Mouse (Mus musculus) heart, adult 9 months (tissue): ENCODE measurements around the gene Tgfbrap1.

ENCODE experiments used
- DNase-seq, 2 experiments: peaks; one replicate each; pipeline ENCODE4 v3.0.0; 2022; ENCODE audit warnings: low spot score in 2 of 2

Tgfbrap1 gene

GRCm38 (mm10) chr1:43112882-43113281 lies 14.4 kb upstream of the Tgfbrap1 start:
- DNase-seq: peak in 1 of 2 experiments; percentile 51

- DNase-seq: no peak
Measured at GRCm38 (mm10) chr1:43110556-43110955, 12.1 kb upstream of the Tgfbrap1 start.

GRCm38 (mm10) chr1:43108729-43109128 lies 10.3 kb upstream of the Tgfbrap1 start:
- no peak for DNase-seq

- DNase-seq: no peak
Measured at GRCm38 (mm10) chr1:43094206-43094605, 4.2 kb downstream of the Tgfbrap1 start.

GRCm38 (mm10) chr1:43092056-43093015 lies 6.1 kb downstream of the Tgfbrap1 start:
- DNase-seq: peak; percentile 79 to 80

- peak in 1 of 2 experiments; percentile 42 for DNase-seq
Measured at GRCm38 (mm10) chr1:43091306-43092055, 7.0 kb downstream of the Tgfbrap1 start.

- no peak for DNase-seq
Measured at GRCm38 (mm10) chr1:43090418-43090817, 8.0 kb downstream of the Tgfbrap1 start.

- no peak for DNase-seq
Measured at GRCm38 (mm10) chr1:43082946-43083345, 15.5 kb downstream of the Tgfbrap1 start.

GRCm38 (mm10) chr1:43078124-43078523 lies 20.3 kb downstream of the Tgfbrap1 start:
- DNase-seq: no peak

GRCm38 (mm10) chr1:43074791-43075190 lies 23.6 kb downstream of the Tgfbrap1 start:
- no peak for DNase-seq

GRCm38 (mm10) chr1:43072561-43072960 lies 25.9 kb downstream of the Tgfbrap1 start:
- no peak for DNase-seq

- no peak for DNase-seq
Measured at GRCm38 (mm10) chr1:43072028-43072427, 26.4 kb downstream of the Tgfbrap1 start.

GRCm38 (mm10) chr1:43070726-43071125 lies 27.7 kb downstream of the Tgfbrap1 start:
- DNase-seq: no peak

GRCm38 (mm10) chr1:43067551-43067950 lies 30.9 kb downstream of the Tgfbrap1 start:
- DNase-seq: no peak

GRCm38 (mm10) chr1:43066573-43066972 lies 31.9 kb downstream of the Tgfbrap1 start:
- no peak for DNase-seq

GRCm38 (mm10) chr1:43065615-43066310 lies 32.7 kb downstream of the Tgfbrap1 start:
- peak in 1 of 2 experiments; percentile 10 for DNase-seq

- no peak for DNase-seq
Measured at GRCm38 (mm10) chr1:43051903-43052302, 46.5 kb downstream of the Tgfbrap1 start.

GRCm38 (mm10) chr1:43047811-43048210 lies 50.6 kb downstream of the Tgfbrap1 start:
- no peak for DNase-seq

- DNase-seq: no peak
Measured at GRCm38 (mm10) chr1:43046990-43047389, 51.4 kb downstream of the Tgfbrap1 start.

GRCm38 (mm10) chr1:43045204-43045982 lies 53.0 kb downstream of the Tgfbrap1 start:
- no peak for DNase-seq

- no peak for DNase-seq
Measured at GRCm38 (mm10) chr1:43042271-43042670, 56.2 kb downstream of the Tgfbrap1 start.
